Mouse (Mus musculus): ENCODE measurements at regions not wholly inside any gene's neighbourhood (a gene's known extent, or its start where the extent isn't known, plus 50 kb on each side); places are given as distances from the start of the nearest gene placed in this dataset.

DNA sequence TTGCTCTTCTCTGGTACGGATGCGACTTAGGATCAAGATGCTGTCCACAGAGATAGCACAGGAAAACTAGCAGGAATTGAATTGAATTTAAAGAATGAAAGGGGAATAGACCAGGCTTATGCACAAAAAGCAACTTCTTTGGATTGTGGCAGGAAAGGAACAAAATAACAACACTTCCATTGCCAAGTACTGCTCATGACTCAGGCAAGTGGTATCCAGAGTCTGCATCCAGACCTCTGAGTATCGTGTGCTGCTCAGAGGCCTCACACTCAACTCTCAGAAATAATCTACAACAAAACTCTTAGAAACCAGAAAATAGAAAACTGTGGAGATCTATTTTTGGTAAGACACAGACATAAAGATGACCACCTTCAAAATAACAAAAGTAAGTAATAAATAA, 176.1 kb upstream of the Egflam start:
- peak; percentile 9 to 12 for DNase-seq

DNA sequence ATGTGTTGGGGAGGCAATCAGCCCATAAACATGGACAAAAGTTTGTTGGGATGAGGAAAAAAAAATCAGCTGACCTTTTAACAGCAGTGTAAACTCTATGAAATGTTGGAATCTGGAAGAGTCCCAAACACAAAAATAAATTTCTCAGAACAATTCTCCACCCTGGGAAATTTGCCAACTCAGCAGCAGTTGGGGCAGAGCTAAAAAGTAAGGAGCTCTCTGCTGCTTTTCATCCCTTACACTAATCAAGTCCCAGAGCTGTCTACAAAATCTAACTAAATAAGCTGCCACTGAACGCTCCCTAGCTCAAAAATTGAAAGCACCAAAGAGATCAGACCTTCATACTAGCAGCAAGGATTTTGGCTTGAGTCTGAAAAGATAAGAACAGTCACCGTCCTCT, 176.6 kb upstream of the Egflam start:
- peak; percentile 48 to 53 for DNase-seq

DNA sequence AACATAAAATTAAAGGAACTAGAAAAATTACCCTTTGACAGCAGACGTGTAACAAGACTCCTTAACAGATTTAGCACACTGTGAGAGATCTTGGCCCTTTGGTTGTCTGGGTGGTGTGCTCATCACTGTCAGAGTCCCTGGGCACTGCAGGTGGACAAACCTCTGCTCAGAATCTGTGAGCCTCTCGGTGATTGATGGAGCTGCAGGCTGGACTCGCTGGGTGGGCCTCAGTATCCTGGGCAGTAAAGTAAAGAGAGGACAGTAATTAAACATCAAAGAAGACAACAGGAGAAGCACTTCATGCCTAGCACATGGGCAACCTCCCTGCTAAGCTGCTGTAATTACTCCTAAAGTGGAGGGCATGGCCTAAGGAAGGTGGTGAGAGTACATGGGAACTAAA, 180.2 kb upstream of the Egflam start:
- DNase-seq: no peak

DNA sequence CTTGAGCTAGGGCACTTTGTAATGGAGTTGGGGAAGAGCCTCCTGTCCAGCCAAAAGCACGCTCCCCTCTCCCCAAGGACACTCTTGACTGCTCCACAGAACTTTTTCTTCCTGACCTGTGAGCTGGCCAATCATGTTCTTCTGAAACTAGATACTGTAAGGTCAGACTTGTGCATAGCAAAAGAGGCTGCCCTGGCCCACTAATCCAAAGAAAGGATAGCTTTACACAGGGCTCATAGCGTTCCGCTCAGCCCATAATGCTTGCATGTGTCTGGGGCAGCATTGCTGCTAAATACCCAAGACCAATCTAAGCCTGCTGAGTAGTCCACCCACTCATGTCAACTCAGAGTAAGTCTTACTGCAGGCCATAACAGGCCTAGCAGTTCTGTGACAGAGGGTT, 189.0 kb upstream of the Egflam start:
- no peak for DNase-seq

GRCm38 (mm10) chr15:7591486-7591885, 193.3 kb upstream of the Egflam start:
- DNase-seq: no peak

- no peak for DNase-seq
Measured at GRCm38 (mm10) chr15:7597335-7597734, 199.1 kb upstream of the Egflam start.

GRCm38 (mm10) chr15:7597805-7598204, 199.6 kb upstream of the Egflam start:
- DNase-seq: no peak

DNA sequence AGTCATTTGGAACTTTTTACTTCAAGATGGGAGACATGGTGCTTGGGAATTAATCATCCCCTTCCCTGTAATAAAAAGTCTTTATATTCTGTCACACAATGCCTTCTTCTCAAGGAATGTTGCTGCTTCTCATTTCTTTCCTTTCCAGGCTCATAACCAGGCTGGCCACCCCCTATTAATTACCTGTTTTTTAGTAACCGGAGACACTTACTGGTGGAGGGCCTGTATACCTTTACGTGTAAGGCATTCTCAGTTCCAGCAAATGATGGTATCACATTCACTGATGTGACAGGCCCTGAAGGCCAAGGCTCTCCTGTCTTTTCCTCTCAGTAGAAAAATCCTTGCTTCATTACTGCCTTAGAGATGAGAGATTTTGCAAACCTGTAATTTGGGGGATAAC, 203.3 kb upstream of the Egflam start:
- no peak for DNase-seq

DNA sequence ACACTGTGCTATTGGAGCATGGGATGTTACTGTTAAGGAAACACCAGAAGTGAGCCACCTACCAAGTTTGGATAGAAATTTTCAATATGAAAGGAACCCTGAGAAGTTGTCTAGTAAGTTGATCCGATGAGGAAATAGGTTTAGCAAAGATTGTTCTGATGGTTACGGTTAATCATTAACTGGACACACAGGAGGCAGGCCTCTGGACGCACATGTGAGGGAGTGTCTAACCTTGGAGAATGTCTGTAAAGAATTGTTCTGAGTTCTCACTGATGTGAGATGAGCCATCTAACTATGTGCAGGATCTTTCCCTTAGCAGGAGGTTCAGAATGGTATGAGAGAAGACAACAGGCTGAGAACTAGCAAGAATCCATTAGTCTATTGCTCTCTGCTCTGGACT, 205.8 kb upstream of the Gdnf start:
- DNase-seq: no peak

DNA sequence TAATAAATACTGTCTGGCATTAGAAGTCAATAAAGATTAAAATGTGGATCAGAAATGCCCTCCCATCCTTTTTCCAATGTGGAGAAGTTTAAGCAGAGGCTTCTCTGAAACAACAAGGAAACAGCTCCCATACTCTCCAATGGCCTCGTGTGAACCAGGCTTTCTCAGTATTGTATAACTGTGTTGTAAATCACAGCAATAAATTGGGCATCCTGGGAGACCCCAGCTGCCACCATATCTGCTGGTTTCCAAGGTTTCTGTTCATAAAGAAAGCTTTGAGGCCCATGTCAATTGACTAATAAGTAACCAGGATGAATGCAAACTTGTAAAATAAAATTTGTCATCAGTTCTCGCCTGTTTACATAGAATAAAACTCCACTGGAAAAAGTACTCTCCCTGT, 192.7 kb upstream of the Gdnf start:
- no peak for DNase-seq

GRCm38 (mm10) chr15:7623026-7623425, 187.6 kb upstream of the Gdnf start:
- DNase-seq: no peak

DNA sequence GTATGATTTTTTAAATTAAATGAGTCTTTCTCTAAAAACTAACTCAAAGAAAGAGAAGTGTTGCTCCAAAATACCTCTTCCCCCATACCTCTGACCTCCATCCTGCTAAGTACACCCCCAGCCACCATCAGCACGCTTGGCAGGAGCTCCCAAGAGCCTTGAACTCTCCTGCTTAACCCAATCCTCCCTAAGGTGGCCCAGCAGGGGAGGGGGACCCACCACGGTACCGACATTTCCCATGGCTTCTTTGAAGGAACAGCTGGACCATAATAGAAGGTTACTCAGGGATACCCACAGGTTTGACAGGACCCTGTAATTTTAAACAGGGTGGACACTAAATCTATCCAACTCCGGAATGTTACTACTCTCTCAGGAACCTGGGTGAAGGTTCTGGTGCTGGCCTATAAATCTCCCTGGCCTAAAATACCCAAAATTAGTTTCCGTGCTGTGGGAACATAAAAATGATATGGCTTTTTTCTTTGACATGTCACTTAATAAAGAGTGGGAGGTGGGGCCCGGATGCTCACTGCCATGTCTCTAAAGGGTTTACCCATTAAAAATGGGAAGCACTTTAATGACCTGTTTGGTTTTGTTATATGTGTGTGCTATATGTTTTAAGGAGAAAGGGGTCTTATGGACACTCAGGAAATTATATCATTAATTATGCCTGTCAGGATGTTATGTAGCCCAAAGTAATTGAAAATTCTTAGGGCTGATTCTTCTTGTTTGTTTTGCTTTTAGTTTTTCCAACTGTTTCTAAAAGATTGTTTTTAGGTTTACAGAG, 185.8 kb upstream of the Gdnf start:
- DNase-seq: no peak

DNA sequence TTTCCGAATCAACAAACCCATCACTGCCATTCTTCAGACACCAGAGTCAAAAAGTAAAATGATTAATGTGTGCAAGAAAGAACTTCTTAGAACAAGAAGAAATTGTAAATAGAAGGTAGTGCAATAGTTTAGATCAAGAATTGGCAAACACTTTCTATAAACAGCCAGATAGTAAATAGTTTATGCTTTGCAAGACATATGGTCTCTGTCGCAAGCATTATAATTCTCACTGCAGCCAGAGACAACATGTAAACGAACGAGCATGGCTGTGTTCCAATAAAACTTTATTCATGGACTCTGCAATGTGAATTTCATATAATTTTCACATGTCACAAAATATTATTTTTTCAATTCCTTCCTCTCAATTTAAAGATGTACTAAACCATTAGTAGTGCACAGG, 180.8 kb upstream of the Gdnf start:
- no peak for DNase-seq

- no peak for DNase-seq
Measured at GRCm38 (mm10) chr15:7635234-7635633, 175.4 kb upstream of the Gdnf start.

DNA sequence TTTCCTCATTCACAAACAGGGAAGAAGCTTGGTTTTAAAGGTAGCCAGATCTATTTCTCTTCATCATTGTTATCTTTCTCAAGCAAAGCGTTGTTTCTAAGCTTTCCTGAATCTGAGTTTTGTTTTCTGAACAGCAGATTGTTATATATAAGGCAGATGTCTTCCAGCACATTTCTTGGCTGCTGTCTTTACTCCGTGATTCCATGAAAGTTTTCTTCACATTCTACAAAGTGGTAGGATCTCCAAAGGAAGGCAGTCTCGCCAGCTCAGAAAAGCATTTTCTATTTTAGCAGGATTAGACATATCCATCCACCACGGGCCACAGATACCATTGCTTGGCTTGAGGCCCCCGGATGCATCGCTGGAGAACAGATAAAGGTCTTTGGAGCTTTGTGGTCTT, 171.2 kb upstream of the Gdnf start:
- DNase-seq: no peak

DNA sequence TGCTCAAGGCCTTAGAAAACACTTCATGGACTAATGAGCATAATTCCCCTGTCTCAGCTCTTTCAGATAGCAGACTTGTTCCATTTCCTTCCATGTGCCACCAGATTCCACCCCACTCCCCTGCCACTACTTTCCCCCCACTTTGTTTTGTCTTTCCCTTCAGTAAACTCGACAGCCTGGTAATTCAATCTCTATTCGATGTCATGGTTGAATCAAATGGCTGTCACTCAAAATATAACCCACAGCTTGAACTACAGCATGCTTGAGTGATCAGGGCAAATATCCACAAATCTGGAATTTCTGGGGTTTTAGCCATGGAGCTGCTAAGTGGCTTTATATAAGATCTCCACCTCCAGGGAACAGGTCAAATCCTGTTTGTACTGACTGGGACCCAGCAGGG, 168.6 kb upstream of the Gdnf start:
- DNase-seq: no peak

DNA sequence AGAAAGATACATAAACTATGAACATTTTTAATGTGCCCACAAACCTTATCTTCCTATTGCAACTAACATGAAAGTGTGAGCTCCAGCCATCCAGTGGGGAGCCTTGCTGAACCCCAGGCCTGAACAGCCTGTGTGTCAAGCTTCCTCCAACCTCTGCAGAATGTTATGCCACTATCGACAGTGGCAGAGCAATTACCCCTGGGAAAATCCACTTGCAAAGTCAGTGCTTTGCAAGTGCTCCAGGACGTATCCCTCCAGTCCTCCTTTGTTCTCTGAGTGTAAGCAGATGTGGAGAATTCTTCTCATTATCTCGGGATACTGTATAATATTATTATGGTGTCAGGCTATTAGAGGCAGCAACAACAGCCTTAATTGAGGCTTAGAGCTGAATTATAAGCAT, 159.9 kb upstream of the Gdnf start:
- DNase-seq: no peak

- no peak for DNase-seq
Measured at GRCm38 (mm10) chr15:7663888-7664287, 146.8 kb upstream of the Gdnf start.

DNA sequence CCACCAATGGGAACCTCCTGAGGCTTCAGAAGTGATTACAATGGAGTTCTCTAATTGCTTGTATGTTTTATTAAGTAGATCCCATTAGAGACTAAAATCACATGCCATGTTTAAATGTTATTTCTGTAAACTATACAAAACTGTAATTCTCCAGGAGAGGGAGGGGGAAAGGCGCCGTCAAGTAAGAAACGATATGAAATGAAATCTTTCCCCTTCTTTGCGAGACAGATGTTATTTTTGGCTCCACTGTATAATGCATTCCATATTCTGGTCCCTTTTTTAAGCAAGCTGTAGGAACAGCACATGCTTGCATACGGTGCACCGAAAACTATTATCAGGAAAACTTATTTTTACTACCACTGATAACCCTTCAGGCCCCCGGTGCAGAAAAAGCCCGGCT, 141.0 kb upstream of the Gdnf start:
- DNase-seq: no peak

- no peak for DNase-seq
Measured at GRCm38 (mm10) chr15:7676970-7677369, 133.7 kb upstream of the Gdnf start.

DNA sequence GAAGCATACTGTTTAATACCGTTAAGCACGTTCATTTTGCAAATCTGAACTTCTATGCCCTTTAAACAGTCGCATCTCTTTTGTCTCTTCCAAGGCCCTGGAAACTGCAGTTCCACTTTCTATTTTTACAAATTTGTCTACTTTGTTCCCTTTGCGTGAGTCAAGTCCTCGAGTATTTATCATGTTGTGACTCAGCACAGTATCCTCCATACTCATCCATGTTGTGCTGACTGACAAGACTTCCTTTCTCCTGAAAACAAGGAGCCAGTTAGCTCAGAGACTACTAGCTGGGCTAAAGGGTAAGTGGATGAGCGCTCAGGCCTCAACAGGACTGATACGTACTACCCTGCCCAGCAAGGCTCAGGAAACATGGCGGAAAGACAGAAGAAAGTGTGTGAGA, 131.9 kb upstream of the Gdnf start:
- DNase-seq: no peak

- DNase-seq: no peak
Measured at GRCm38 (mm10) chr15:7681011-7681410, 129.6 kb upstream of the Gdnf start.

DNA sequence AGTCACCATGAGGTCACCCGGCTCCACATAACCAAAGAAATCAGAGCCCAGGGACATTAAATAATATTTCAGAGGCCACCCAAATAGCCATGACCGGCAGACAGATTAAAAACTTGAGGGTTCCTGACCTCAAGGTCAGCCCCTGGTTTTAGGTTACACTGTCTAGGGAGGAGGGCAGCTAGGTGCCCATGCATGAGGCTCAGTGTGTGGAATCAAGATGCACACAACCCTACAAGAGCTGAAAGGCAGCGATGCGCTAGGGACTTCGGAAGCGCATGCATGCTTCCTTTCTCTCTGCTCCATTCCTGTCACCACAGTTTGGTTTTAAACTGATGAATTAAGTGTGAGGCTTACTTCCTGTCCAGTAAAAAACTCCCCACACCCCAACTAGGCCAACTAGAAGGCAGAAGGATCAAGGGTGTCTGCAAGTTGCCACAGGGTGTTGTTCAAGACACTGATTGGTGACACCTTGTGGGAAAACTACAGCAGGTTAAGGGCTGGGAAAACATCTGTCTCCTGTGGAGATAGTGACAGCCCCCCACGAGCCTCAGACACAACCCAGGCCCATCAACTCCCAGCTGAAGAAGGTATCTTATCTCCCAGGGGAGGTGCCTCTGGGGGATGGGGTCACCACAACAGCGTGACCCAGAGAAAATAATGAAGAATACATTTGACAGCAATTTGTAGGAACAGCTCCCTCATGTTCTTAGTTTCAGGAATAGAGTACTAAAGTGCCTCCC, 127.2 kb upstream of the Gdnf start:
- DNase-seq: no peak

GRCm38 (mm10) chr15:7691251-7691650, 119.4 kb upstream of the Gdnf start:
- DNase-seq: peak in 1 of 2 experiments; percentile 11
